Mouse (Mus musculus) layer of hippocampus, postnatal 36 days (tissue): ENCODE data around the gene Gm12830. TPM values are rescaled to one million over a fixed set of nuclear protein-coding genes. Genes with fewer than 3 reads are reported as not detected.

Source experiments
- DNase-seq, 2 experiments: peaks; one replicate each; pipeline ENCODE4 v3.0.0; 2022
- total RNA-seq, 2 experiments: library from RNA; stranded (reverse); gene quantifications; 2 replicates each; pipeline ENCODE4 v1.2.3; 2021

The Gm12830 gene
- total RNA-seq, 2 experiments from 2014 or later = not detected

DNA sequence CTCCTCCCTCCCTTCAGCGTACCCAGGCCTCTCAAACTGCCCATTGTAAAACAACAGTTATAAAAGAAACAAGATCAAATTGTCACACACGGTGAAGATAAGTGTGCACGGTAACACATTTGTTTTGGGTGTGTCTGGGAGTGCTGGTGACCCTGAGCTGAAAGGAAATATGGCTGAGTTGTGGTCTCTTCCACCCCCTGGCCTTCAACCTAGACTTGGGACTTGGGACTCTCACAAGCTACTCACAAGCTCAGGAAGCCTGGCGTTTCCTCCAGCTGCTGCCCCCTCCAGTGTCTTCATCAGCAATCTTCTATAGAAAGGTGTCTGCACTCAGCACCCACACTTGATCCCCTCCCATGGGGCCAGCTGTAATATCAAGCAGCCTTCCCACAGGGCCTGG is 24.1 kb downstream of the Gm12830 start:
- no peak for DNase-seq

DNA sequence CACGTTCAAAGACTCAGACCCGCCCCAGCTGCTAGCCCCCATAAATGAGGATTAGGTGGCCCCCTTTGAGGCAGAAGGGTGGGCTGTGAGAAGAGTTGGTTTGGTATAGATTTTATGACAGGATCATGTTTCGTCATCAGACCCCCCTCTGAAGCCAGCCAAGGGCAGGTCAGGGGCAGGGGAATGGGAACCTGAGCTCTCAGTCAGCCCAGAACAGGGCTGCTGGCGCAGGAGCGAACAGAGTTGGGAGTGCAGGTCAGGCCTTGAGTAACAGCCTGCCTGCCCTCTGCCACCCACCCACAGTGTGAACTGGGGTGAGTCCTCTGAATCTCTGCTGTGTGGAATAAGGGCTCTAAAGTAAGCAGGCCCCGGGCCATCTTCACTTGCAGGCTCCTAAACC is 25.2 kb downstream of the Gm12830 start:
- no peak for DNase-seq

DNA sequence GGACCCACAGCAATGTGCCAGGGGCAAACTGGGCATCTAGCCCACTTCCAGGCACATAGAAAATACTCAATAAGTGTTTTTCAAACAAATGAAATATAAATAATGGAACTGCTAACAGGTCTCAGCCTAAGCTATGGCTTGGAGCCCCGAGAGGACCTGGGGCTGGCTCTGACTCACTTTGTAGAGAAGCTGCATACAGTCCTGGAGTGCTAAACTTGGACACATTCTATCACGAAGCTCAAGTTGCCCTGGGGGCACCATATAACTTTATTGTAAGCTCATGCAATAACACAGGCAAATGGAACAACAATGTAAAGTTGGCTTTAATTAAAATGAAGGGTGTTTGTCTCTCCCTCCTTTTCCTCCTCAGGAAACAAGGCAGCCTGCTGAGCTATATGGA is 32.4 kb downstream of the Gm12830 start:
- no peak for DNase-seq

DNA sequence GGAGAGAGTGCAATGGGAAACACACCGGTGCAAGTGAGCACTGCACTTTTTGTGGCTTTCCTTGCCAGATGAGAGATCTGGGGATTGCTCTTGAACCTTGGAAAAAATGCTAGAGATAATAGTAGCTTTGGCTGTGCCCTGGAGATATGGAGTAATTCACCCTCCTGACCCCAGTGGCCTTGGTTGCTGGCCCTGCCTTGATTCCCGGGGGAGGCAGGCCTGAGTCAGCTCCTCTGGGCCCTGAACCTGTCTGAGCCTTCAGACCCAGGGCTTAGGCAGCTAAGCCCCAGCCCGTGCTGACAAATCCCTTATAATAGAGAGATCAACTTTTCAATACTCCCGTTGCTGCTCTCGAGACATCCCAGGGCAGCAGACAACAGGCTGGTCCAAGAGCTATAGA is 36.9 kb downstream of the Gm12830 start:
- no peak for DNase-seq

DNA sequence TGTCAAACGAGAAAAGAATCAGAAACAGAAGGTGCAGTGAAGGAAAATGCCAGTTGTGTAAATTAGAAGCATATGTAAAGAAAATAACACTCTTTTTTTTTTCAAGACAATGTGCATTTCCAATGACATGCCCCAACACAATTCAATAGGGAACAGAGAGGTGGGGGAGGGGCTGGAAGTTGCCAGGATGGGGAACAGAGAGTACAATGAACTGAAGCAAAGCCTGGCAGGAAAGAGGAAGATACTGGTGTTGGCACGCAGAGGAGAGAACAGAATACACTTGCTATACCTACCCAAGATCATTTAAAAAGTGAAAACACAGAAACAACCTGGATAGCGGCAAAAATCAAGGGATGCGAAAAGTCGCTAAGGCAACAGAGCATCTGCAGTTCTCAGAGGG is 41.6 kb downstream of the Gm12830 start:
- DNase-seq = no peak

DNA sequence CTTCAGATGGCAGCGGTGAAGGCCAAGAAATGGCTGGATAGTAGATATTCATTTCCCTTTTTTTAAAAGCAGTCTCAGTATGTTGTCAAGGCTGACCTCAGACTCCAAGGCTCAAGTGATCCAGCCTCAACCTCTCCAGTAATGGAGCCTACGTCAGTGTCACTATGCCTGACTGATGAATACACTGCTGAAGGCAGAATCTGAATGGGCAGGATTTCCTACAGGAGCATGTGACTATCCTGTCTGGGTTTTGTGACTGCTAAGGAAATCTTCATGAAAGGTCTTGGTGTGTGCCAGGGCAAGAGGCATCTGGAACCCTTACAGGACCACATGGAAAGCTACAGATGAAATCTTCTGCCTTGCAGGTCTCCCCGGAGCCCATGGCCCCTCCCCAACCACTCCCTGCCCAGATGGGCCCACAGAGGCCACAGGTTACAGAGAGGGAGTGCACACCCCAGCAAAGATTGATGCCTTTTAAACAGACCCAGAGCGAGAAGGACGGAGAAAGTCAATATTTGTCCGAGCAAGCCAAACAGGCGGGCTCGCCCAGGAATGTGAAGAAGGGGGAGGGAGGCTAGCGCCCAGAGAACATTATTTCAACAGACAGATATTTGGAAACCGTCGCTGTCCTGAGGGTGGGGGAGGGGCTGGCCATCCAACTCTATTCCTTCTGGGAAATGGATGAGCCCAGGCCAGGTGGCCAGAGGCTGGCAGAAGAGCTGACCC is 48.4 kb downstream of the Gm12830 start:
- DNase-seq = no peak

DNA sequence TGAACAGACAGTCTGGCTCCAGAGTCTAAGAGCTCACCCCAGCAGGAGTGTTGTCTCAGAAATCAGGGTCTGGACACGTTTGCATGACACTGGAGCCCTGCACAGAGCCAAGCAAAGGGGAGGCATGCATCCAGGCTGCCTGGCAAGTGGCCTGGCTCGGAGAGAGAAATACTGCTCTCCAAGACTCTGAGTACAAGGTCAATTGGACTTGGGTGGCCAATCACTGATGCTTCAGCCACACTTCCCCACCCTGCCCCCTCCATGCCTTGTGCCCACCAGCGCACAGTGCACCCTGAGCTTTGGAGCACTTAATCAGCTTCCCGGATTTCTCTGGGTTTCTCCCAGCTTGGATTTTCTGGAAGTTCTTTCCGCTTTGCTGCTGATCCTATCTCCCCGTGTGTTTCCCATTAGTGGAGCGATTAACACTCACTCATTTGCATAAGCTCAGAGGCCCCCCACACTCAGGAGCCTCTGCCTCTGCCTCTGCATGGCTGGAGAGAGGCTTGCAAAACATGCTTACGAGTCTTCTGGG is 55.0 kb downstream of the Gm12830 start:
- DNase-seq = no peak

DNA sequence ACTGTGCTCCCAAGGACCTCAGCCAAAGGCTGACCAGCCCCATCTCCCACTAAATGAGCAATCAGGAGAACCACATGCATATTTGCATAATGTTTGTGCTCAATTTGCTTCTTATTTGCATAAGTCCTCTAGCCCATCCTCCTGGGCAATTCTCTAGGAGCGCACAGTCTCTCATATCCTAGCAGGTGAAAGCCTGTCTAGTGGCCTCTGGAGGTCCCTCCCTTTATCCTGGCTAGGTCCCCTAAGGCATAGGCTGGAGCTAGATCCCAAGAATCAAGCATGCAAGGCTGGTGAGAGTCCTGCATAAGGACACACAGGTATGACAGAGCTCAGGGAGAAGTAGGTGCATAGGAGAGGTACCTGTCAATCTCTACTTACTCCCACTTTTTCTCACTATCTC is 60.7 kb downstream of the Gm12830 start:
- DNase-seq = no peak

DNA sequence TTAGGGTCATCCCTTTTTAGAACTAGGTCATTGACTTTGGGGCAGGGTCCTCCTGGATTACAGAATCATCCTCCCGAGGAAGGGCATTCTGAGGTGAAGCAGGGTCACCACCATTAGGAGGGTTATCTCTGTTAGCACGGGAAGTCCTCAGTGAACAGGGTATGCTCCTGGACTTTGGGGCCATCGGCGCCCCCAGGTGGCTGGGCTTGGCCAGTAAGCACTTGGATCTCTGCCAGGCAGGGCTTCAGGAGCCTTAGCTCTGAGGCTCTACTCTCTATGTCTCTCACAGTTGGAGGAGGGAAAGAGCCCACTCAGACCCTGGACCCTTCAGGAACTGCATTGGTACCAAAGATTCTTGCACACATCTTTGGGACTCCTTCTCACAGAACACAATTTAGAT is 76.3 kb downstream of the Gm12830 start:
- no peak for DNase-seq

DNA sequence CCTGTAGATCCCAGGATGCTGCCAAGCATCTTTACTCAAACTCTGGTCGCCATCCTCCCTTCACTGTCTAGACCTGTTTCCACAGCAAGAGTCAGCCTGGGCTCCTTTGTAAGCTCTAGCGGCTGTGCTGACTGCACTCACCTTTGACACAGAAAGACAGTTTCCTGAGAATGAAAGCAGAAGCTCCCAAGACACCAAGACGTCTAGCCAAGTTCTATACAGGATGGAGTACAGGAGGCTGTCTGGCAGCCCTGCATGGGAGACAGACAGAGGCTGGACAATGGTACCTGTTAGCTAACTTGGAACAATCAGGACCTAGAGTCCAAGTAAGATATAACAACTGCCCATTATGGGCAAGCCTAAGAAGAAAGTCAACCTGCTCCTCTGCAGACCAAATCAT is 78.4 kb downstream of the Gm12830 start:
- DNase-seq = no peak

DNA sequence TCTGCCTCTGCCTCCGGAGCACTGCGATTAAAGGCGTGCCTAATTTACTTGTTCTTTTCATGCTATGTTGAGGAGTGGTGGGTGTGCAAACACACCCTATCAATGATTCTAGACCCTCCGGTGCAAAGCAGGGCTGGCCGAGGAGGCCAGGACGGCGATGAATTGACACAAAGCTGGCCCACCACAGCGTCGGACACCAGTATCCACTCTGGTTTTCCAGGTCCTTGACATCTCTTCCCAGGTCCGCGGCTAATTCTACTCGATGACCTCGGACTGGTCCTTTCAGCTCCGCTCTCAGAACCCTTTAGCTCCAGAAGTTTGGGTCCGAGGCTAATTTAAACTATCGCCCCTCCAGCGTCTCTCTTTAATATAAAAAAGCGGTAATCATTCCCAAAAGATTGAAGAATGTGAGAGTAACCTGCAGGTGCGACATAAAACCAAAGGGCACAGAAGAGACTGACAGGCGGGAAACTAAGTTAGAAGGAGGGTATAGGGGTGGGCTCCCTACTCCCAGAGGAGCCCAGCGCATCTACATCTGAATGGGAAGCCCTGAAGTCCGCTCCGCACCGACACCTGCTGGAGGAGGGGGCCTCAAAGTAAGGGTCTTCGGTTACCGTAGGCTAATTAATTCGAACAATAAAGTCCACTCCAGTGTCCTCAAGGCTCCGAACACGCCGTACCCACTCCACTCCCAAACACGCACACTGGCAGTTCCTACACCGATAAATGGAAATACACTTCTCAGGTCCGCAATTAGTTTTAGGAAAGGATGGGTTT is 79.5 kb downstream of the Gm12830 start:
- DNase-seq = no peak

DNA sequence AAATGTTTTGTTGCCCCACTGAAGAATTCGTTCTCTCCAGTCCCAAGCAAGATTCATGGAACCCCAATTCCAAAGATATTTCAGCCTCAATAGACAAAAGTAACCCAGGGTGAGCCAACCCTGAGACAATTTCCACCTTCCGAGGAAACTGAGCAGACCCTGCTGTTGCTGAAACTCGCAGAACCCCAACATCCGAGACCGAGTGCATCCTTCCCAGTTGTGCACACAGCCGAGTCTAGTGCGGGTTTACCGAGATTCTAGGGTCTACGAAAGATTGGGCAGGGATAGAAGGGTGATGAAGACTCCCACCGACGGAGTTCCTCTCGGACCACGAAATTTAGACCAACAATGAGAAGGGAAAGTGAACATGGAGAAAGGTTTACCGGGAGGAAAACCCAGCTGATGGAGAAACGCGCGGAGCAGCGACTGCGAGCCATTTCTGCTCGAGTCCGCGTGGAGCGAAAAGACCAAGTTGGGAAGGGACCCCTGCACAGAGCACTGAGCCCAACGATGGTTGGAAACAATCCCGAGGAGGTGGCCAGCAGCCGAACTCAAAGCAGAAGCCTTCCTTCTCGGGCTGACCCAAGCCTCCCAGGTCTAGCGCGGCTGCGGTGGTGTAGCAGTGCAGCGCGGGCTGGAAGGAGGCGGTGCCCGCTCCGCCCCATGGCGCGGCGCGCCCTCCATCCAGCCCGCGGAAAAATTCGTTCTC is 80.3 kb downstream of the Gm12830 start:
- no peak for DNase-seq

DNA sequence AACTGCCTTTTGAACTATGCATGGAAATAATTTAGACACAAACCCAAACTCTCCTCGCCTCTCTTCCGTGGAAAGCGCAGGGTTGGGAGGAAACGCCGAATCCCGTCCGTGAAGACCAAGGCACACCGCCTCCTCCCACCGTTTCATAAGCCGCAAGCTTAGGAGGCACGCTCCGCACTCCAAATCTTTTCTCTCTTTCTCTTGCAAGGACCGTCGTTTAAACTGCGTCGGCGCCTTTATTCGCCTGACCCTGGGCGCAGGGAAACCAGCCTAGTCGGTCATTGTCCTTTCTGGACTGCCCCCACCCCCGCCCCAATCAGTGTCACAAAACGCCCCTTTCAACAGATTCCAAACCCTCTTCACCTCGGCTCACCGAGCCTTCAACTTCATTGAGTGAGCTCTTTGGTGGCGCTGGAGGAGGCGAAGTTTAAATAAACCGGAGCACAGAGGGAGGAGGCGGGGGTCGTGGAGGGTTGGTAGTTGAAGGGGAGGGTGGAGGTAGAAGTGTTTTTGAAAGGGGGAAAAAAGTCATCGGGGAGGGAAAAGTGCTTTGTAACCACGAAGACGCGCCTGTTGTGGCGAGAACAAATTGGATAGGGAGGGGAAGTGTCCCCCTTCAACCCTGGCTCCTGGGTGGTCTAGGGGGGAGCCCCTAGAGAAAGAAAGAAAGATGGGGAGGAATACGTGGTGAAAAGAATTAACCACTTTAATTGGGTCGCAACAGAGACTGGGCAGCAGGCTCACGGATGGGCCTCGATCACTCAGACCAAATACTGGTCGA is 81.3 kb downstream of the Gm12830 start:
- no peak for DNase-seq

DNA sequence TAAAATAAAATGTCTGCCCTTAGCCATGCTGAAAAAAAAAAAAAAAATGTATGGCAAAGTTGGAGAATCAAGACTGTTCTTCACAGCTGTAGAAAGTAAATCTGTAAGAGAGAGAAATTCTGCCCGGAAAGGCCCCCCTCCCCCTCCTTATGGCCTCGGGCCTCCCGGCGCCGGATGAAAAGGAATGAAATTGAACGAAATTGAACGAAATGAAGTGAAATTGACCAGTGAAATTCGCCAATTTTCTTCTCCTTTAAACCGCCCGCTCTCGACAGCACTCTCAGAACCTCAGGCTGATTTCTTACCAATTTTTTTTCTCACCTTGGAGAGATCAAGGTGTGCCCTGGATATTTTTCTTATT is 81.9 kb downstream of the Gm12830 start:
- DNase-seq = no peak

DNA sequence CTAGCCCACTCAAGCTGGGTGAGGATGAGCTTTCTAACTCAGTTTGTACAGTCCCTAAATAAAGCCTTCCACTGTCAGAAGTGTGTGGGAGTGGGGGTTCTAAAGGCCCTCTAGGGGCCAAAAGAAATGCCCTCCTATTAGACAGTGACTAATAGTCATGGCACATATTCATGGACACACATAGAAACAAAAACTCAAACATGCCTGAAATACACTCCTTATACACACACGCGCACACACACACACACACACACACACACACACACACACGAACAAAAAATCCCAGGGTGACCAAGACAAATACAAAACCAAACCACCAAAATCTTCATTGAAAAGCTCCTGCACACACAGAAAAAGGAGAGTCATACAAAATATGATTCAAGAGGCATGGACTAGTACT is 84.0 kb downstream of the Gm12830 start:
- DNase-seq = no peak

Other genes with a start within 250 kb of the Gm12830 start
- gene Foxd2, start 87.2 kb downstream of the Gm12830 start, total RNA-seq = under 1 TPM; 0.15 to 0.25 TPM
- gene Foxe3, start 104.3 kb downstream of the Gm12830 start, total RNA-seq = not detected
- gene Cmpk1, start 165.5 kb downstream of the Gm12830 start, total RNA-seq = 10 to 100 TPM; 62.8 to 70.5 TPM
- under 1 TPM; 0.33 to 0.35 TPM for gene Stil, start 178.4 kb downstream of the Gm12830 start, total RNA-seq
- gene Tal1, start 234.7 kb downstream of the Gm12830 start, total RNA-seq = 1 to 10 TPM; 1.1 to 1.3 TPM